Mouse (Mus musculus): ENCODE results near the gene Spaca4. TPM values are rescaled to one million over a fixed set of nuclear protein-coding genes. Genes with fewer than 3 reads are reported as not detected.

Spaca4 gene
- total RNA-seq, 2 experiments from 2014 or later, result not detected

Other genes with a start within 250 kb of the Spaca4 start
Only the 30 nearest of the 32 such genes appear.
- gene Dhdh, start 237.0 kb downstream of the Spaca4 start, total RNA-seq (2015), result 15.5 and 18.3 TPM in 2 replicates
- gene Dhdh, start 237.0 kb downstream of the Spaca4 start, total RNA-seq (2017), result 14.2 and 16.0 TPM in 2 replicates
- 54.9 and 59.1 TPM in 2 replicates for gene Nucb1, start 215.4 kb downstream of the Spaca4 start, total RNA-seq (2015)
- 178 and 199 TPM in 2 replicates for gene Nucb1, start 215.4 kb downstream of the Spaca4 start, total RNA-seq (2017)
- 29.2 and 39.1 TPM in 2 replicates for gene Ppp1r15a, start 199.5 kb downstream of the Spaca4 start, total RNA-seq (2015)
- gene Ppp1r15a, start 199.5 kb downstream of the Spaca4 start, total RNA-seq (2017), result 50.0 and 64.7 TPM in 2 replicates
- gene Plekha4, start 199.5 kb downstream of the Spaca4 start, total RNA-seq (2015), result not detected in 2 replicates
- 0.24 TPM in 1 of 2 replicates, not detected in the other for gene Plekha4, start 199.5 kb downstream of the Spaca4 start, total RNA-seq (2017)
- gene Hsd17b14, start 170.9 kb downstream of the Spaca4 start, total RNA-seq (2015), result 0.25 TPM in 1 of 2 replicates, not detected in the other
- not detected in 2 replicates for gene Hsd17b14, start 170.9 kb downstream of the Spaca4 start, total RNA-seq (2017)
- 24.6 and 26.6 TPM in 2 replicates for gene Bcat2, start 155.7 kb downstream of the Spaca4 start, total RNA-seq (2015)
- gene Bcat2, start 155.7 kb downstream of the Spaca4 start, total RNA-seq (2017), result 16.7 and 24.1 TPM in 2 replicates
- gene Fgf21, start 110.3 kb downstream of the Spaca4 start, total RNA-seq (2015), result not detected in 2 replicates
- gene Fgf21, start 110.3 kb downstream of the Spaca4 start, total RNA-seq (2017), result not detected in 2 replicates
- gene Fut1, start 108.5 kb downstream of the Spaca4 start, total RNA-seq (2015), result not detected in 2 replicates
- not detected in 2 replicates for gene Fut1, start 108.5 kb downstream of the Spaca4 start, total RNA-seq (2017)
- gene Izumo1, start 104.0 kb downstream of the Spaca4 start, total RNA-seq (2015), result not detected in 2 replicates
- 0.22 TPM in 1 of 2 replicates, not detected in the other for gene Izumo1, start 104.0 kb downstream of the Spaca4 start, total RNA-seq (2017)
- gene Rasip1, start 98.3 kb downstream of the Spaca4 start, total RNA-seq (2015), result 0.20 TPM in 1 of 2 replicates, not detected in the other
- 0.29 TPM in 1 of 2 replicates, not detected in the other for gene Rasip1, start 98.3 kb downstream of the Spaca4 start, total RNA-seq (2017)
- gene Mamstr, start 85.8 kb downstream of the Spaca4 start, total RNA-seq (2015), result not detected in 2 replicates
- 0.53 TPM in 1 of 2 replicates, not detected in the other for gene Mamstr, start 85.8 kb downstream of the Spaca4 start, total RNA-seq (2017)
- gene Fut2, start 59.4 kb downstream of the Spaca4 start, total RNA-seq (2015), result not detected in 2 replicates
- not detected in 2 replicates for gene Fut2, start 59.4 kb downstream of the Spaca4 start, total RNA-seq (2017)
- not detected in 2 replicates for gene Ntn5, start 41.8 kb downstream of the Spaca4 start, total RNA-seq (2015)
- not detected in 2 replicates for gene Ntn5, start 41.8 kb downstream of the Spaca4 start, total RNA-seq (2017)
- not detected in 2 replicates for gene Sec1, start 31.4 kb downstream of the Spaca4 start, total RNA-seq (2015)
- gene Sec1, start 31.4 kb downstream of the Spaca4 start, total RNA-seq (2017), result not detected in 2 replicates
- gene Car11, start 26.0 kb downstream of the Spaca4 start, total RNA-seq (2015), result not detected in 2 replicates
- not detected in 2 replicates for gene Car11, start 26.0 kb downstream of the Spaca4 start, total RNA-seq (2017)
- gene Dbp, start 20.7 kb downstream of the Spaca4 start, total RNA-seq (2015), result 3.3 and 4.1 TPM in 2 replicates
- 3.9 and 5.9 TPM in 2 replicates for gene Dbp, start 20.7 kb downstream of the Spaca4 start, total RNA-seq (2017)
- 1,249 and 1,272 TPM in 2 replicates for gene Rpl18, start 10.4 kb downstream of the Spaca4 start, total RNA-seq (2015)
- gene Rpl18, start 10.4 kb downstream of the Spaca4 start, total RNA-seq (2017), result 1,058 and 1,261 TPM in 2 replicates
- 14.6 and 21.2 TPM in 2 replicates for gene Sphk2, start 7.8 kb downstream of the Spaca4 start, total RNA-seq (2015)
- gene Sphk2, start 7.8 kb downstream of the Spaca4 start, total RNA-seq (2017), result 13.7 and 15.7 TPM in 2 replicates
- gene Fam83e, start 4.6 kb downstream of the Spaca4 start, total RNA-seq (2015), result 0.18 and 0.29 TPM in 2 replicates
- gene Fam83e, start 4.6 kb downstream of the Spaca4 start, total RNA-seq (2017), result 0.12 and 0.22 TPM in 2 replicates
- gene Lmtk3, start 57.9 kb upstream of the Spaca4 start, total RNA-seq (2015), result 0.09 TPM in 1 of 2 replicates, not detected in the other
- not detected in 2 replicates for gene Lmtk3, start 57.9 kb upstream of the Spaca4 start, total RNA-seq (2017)
- gene Sult2b1, start 58.9 kb upstream of the Spaca4 start, total RNA-seq (2015), result not detected in 2 replicates
- not detected in 2 replicates for gene Sult2b1, start 58.9 kb upstream of the Spaca4 start, total RNA-seq (2017)
- gene Cyth2, start 88.8 kb upstream of the Spaca4 start, total RNA-seq (2015), result 23.9 and 28.1 TPM in 2 replicates
- gene Cyth2, start 88.8 kb upstream of the Spaca4 start, total RNA-seq (2017), result 41.4 and 44.2 TPM in 2 replicates
- gene Kcnj14, start 99.0 kb upstream of the Spaca4 start, total RNA-seq (2015), result not detected in 2 replicates
- gene Kcnj14, start 99.0 kb upstream of the Spaca4 start, total RNA-seq (2017), result 0.16 TPM in 1 of 2 replicates, not detected in the other
- 3.5 and 6.5 TPM in 2 replicates for gene Grwd1, start 105.1 kb upstream of the Spaca4 start, total RNA-seq (2015)
- gene Grwd1, start 105.1 kb upstream of the Spaca4 start, total RNA-seq (2017), result 2.6 and 3.9 TPM in 2 replicates
- 144 and 148 TPM in 2 replicates for gene Kdelr1, start 147.0 kb upstream of the Spaca4 start, total RNA-seq (2015)
- 70.0 and 72.5 TPM in 2 replicates for gene Kdelr1, start 147.0 kb upstream of the Spaca4 start, total RNA-seq (2017)
- 0.14 and 0.16 TPM in 2 replicates for gene Grin2d, start 152.6 kb upstream of the Spaca4 start, total RNA-seq (2015)
- 0.04 and 0.07 TPM in 2 replicates for gene Grin2d, start 152.6 kb upstream of the Spaca4 start, total RNA-seq (2017)
- 1.2 and 1.4 TPM in 2 replicates for gene Syngr4, start 170.9 kb upstream of the Spaca4 start, total RNA-seq (2015)
- not detected in 2 replicates for gene Syngr4, start 170.9 kb upstream of the Spaca4 start, total RNA-seq (2017)
- 1.9 and 8.0 TPM in 2 replicates for gene Tmem143, start 171.1 kb upstream of the Spaca4 start, total RNA-seq (2015)
- 5.8 TPM in 2 replicates for gene Tmem143, start 171.1 kb upstream of the Spaca4 start, total RNA-seq (2017)
- gene Emp3, start 195.6 kb upstream of the Spaca4 start, total RNA-seq (2015), result 661 and 761 TPM in 2 replicates
- 564 and 565 TPM in 2 replicates for gene Emp3, start 195.6 kb upstream of the Spaca4 start, total RNA-seq (2017)
- gene Ccdc114, start 198.3 kb upstream of the Spaca4 start, total RNA-seq (2015), result 0.84 and 3.3 TPM in 2 replicates
- 3.2 and 3.4 TPM in 2 replicates for gene Ccdc114, start 198.3 kb upstream of the Spaca4 start, total RNA-seq (2017)

Data from megakaryocyte, adult 5-6 weeks (primary cell).